Mouse (Mus musculus): ENCODE results near the gene Lrrc20.

DNA sequence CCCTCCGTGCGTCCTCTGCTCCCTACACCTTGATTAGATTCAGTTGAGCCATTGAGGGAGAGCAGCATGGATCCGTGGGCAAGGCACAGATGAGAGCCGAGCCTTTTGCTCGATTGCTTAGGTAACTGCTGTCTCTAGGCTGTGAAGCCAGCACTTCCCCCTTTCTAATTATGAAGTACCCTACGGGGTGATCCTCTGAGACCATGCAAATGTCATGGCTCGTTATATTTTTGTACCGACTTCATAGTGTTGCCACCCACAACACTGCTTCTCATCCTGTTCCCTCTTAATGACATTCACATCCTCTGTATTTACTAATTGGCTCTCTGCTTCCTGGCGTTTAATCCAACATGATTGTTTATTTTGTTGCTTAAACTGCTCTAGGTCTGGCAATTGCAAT, 146.1 kb downstream of the Lrrc20 start:
- TF ChIP-seq POLR2A (IDR thresholded peaks at IDR 0.05; ENCODE audit: insufficient read depth, low read depth, low read length) (no peak), CTCF (IDR thresholded peaks at IDR 0.05; ENCODE audit: insufficient read depth, low read depth, low read length) (no peak)

Measured in olfactory bulb, adult 2 months (tissue).